Mouse (Mus musculus): ENCODE data around the gene Ndufs8. TPM values are rescaled to one million over a fixed set of nuclear protein-coding genes. Genes with fewer than 3 reads are reported as not detected.

Gene Ndufs8
- total and polyA plus RNA-seq, 2 experiments from 2014 or later: 137 to 261 TPM

- Histone ChIP-seq H3K4me2 (ENCODE audit: low read depth) (no peak overlapping the region), H3K27ac (ENCODE audit: low read depth, low read length) (peak overlapping the region; percentile 29; the same call in 1 of the 2 replicates), H3K36me3 (ENCODE audit: insufficient read depth) (peaks cover 67% of the 10 kb centered on the region), H3K9ac (no peak overlapping the region), H3K9me3 (ENCODE audit: low read length) (no peaks in the 10 kb centered on the region), H3K4me1 (ENCODE audit: insufficient read depth) (no peaks in the 10 kb centered on the region), H3K27me3 (ENCODE audit: insufficient read depth, low read length) (no peaks in the 10 kb centered on the region), H3K4me3 (ENCODE audit: low read depth, low read length) (no peak overlapping the region)
- DNase-seq: peak; percentile 24
- TF ChIP-seq CTCF (IDR thresholded peaks at IDR 0.05; ENCODE audit: low read depth): no peak
- peak; percentile 86 for ATAC-seq
- WGBS: 28% methylated on average over 3 of the region's 3 CpGs
Observed at GRCm38 (mm10) chr19:3895171-3895631, 17.4 kb downstream of the Ndufs8 start.

- H3K36me3 ChIP-seq (ENCODE audit: insufficient read depth): peaks cover 76% of the 10 kb centered on the region
- no peak for ATAC-seq
- DNase-seq: no peak
- 88% methylated on average over 2 of the region's 2 CpGs for WGBS
- H3K4me3 ChIP-seq (ENCODE audit: low read depth, low read length): no peak overlapping the region
- no peak for TF ChIP-seq CTCF (IDR thresholded peaks at IDR 0.05; ENCODE audit: low read depth)
- no peaks in the 10 kb centered on the region for H3K9me3 ChIP-seq (ENCODE audit: low read length)
- no peak overlapping the region for H3K9ac ChIP-seq
- H3K4me2 ChIP-seq (ENCODE audit: low read depth): no peak overlapping the region
- H3K4me1 ChIP-seq (ENCODE audit: insufficient read depth): no peaks in the 10 kb centered on the region
- H3K27me3 ChIP-seq (ENCODE audit: insufficient read depth, low read length): no peaks in the 10 kb centered on the region
- H3K27ac ChIP-seq (ENCODE audit: low read depth, low read length): no peak overlapping the region
Observed at GRCm38 (mm10) chr19:3894294-3894693, 18.3 kb downstream of the Ndufs8 start.

GRCm38 (mm10) chr19:3893545-3894116 lies 18.9 kb downstream of the Ndufs8 start:
- Histone ChIP-seq H3K4me3 (ENCODE audit: low read depth, low read length) (no peak overlapping the region), H3K4me1 (ENCODE audit: insufficient read depth) (no peaks in the 10 kb centered on the region), H3K9me3 (ENCODE audit: low read length) (no peaks in the 10 kb centered on the region), H3K4me2 (ENCODE audit: low read depth) (no peak overlapping the region), H3K27me3 (ENCODE audit: insufficient read depth, low read length) (no peaks in the 10 kb centered on the region), H3K27ac (ENCODE audit: low read depth, low read length) (no peak overlapping the region), H3K9ac (no peak overlapping the region), H3K36me3 (ENCODE audit: insufficient read depth) (peaks cover 82% of the 10 kb centered on the region)
- no peak for DNase-seq
- TF ChIP-seq CTCF (IDR thresholded peaks at IDR 0.05; ENCODE audit: low read depth): no peak
- 89% methylated on average over 4 of the region's 4 CpGs for WGBS
- ATAC-seq: no peak

GRCm38 (mm10) chr19:3890181-3890580 lies 22.4 kb downstream of the Ndufs8 start:
- H3K9me3 ChIP-seq (ENCODE audit: low read length): no peaks in the 10 kb centered on the region
- DNase-seq (no peak), ATAC-seq (no peak)
- no peak overlapping the region for H3K27ac ChIP-seq (ENCODE audit: low read depth, low read length)
- H3K36me3 ChIP-seq (ENCODE audit: insufficient read depth): peaks cover 83% of the 10 kb centered on the region
- no peaks in the 10 kb centered on the region for H3K27me3 ChIP-seq (ENCODE audit: insufficient read depth, low read length)
- WGBS: 90% methylated on average over 8 of the region's 8 CpGs
- no peak overlapping the region for H3K9ac ChIP-seq
- no peak overlapping the region for H3K4me2 ChIP-seq (ENCODE audit: low read depth)
- peak; percentile 52 for TF ChIP-seq CTCF (IDR thresholded peaks at IDR 0.05; ENCODE audit: low read depth)
- no peak overlapping the region for H3K4me3 ChIP-seq (ENCODE audit: low read depth, low read length)
- no peaks in the 10 kb centered on the region for H3K4me1 ChIP-seq (ENCODE audit: insufficient read depth)

GRCm38 (mm10) chr19:3889096-3889495 lies 23.5 kb downstream of the Ndufs8 start:
- no peak for TF ChIP-seq CTCF (IDR thresholded peaks at IDR 0.05; ENCODE audit: low read depth)
- no peak for DNase-seq

GRCm38 (mm10) chr19:3884325-3884990 lies 28.1 kb downstream of the Ndufs8 start:
- H3K9ac ChIP-seq: no peak overlapping the region
- H3K27ac ChIP-seq (ENCODE audit: low read depth, low read length): no peak overlapping the region
- H3K27me3 ChIP-seq (ENCODE audit: insufficient read depth, low read length): no peaks in the 10 kb centered on the region
- peaks cover 30% of the 10 kb centered on the region for H3K36me3 ChIP-seq (ENCODE audit: insufficient read depth)
- TF ChIP-seq CTCF (IDR thresholded peaks at IDR 0.05; ENCODE audit: low read depth): no peak
- DNase-seq: no peak
- no peaks in the 10 kb centered on the region for H3K9me3 ChIP-seq (ENCODE audit: low read length)
- 82% methylated on average over 6 of the region's 6 CpGs for WGBS
- no peak overlapping the region for H3K4me3 ChIP-seq (ENCODE audit: low read depth, low read length)
- no peak for ATAC-seq
- H3K4me1 ChIP-seq (ENCODE audit: insufficient read depth): no peaks in the 10 kb centered on the region
- H3K4me2 ChIP-seq (ENCODE audit: low read depth): no peak overlapping the region

More at GRCm38 (mm10) chr19:3889096-3889495, 23.5 kb downstream of the Ndufs8 start:
- Histone ChIP-seq H3K9ac (no peak overlapping the region), H3K4me1 (ENCODE audit: insufficient read depth) (no peaks in the 10 kb centered on the region), H3K36me3 (ENCODE audit: insufficient read depth) (peaks cover 75% of the 10 kb centered on the region), H3K9me3 (ENCODE audit: low read length) (no peaks in the 10 kb centered on the region), H3K27me3 (ENCODE audit: insufficient read depth, low read length) (no peaks in the 10 kb centered on the region), H3K4me3 (ENCODE audit: low read depth, low read length) (no peak overlapping the region), H3K27ac (ENCODE audit: low read depth, low read length) (no peak overlapping the region), H3K4me2 (ENCODE audit: low read depth) (no peak overlapping the region)
- 93% methylated on average over 5 of the region's 5 CpGs for WGBS
- no peak for ATAC-seq

GRCm38 (mm10) chr19:3882214-3882613 lies 30.4 kb downstream of the Ndufs8 start:
- H3K9ac ChIP-seq: no peak overlapping the region
- peaks cover 12% of the 10 kb centered on the region; the same call in 1 of the 2 replicates for H3K36me3 ChIP-seq (ENCODE audit: insufficient read depth)
- WGBS: 32% methylated on average over 4 of the region's 4 CpGs
- ATAC-seq (no peak), DNase-seq (no peak)
- no peak overlapping the region for H3K4me2 ChIP-seq (ENCODE audit: low read depth)
- no peaks in the 10 kb centered on the region for H3K27me3 ChIP-seq (ENCODE audit: insufficient read depth, low read length)
- no peak for TF ChIP-seq CTCF (IDR thresholded peaks at IDR 0.05; ENCODE audit: low read depth)
- no peak overlapping the region for H3K27ac ChIP-seq (ENCODE audit: low read depth, low read length)
- H3K4me1 ChIP-seq (ENCODE audit: insufficient read depth): no peaks in the 10 kb centered on the region
- no peak overlapping the region for H3K4me3 ChIP-seq (ENCODE audit: low read depth, low read length)
- H3K9me3 ChIP-seq (ENCODE audit: low read length): no peaks in the 10 kb centered on the region
